Mouse (Mus musculus): ENCODE measurements around the gene Ttc28.

Gene Ttc28

GRCm38 (mm10) chr5:110960067-110960466 is 80.5 kb downstream of the Ttc28 start:
- DNase-seq (ENCODE audit: low spot score), result no peak

GRCm38 (mm10) chr5:110960890-110961289 is 81.3 kb downstream of the Ttc28 start:
- DNase-seq (ENCODE audit: low spot score), result no peak

- no peak for DNase-seq (ENCODE audit: low spot score)
Observed at GRCm38 (mm10) chr5:110967483-110968055, 88.0 kb downstream of the Ttc28 start.

GRCm38 (mm10) chr5:110968566-110968965 is 89.0 kb downstream of the Ttc28 start:
- DNase-seq (ENCODE audit: low spot score), result no peak

GRCm38 (mm10) chr5:110970162-110970780 is 90.7 kb downstream of the Ttc28 start:
- no peak for DNase-seq (ENCODE audit: low spot score)

- DNase-seq (ENCODE audit: low spot score), result no peak
Observed at GRCm38 (mm10) chr5:110976721-110977120, 97.1 kb downstream of the Ttc28 start.

GRCm38 (mm10) chr5:110977796-110978195 is 98.2 kb downstream of the Ttc28 start:
- DNase-seq (ENCODE audit: low spot score), result no peak

- peak; percentile 88 for DNase-seq (ENCODE audit: low spot score)
Observed at GRCm38 (mm10) chr5:110978461-110978860, 98.9 kb downstream of the Ttc28 start.

GRCm38 (mm10) chr5:110979011-110979860 is 99.6 kb downstream of the Ttc28 start:
- peak; percentile 56 for DNase-seq (ENCODE audit: low spot score)

GRCm38 (mm10) chr5:110979861-110980346 is 100.3 kb downstream of the Ttc28 start:
- peak; percentile 76 for DNase-seq (ENCODE audit: low spot score)

GRCm38 (mm10) chr5:110980576-110980975 is 101.0 kb downstream of the Ttc28 start:
- peak; percentile 13 for DNase-seq (ENCODE audit: low spot score)

- peak; percentile 23 for DNase-seq (ENCODE audit: low spot score)
Observed at GRCm38 (mm10) chr5:110982436-110982835, 102.8 kb downstream of the Ttc28 start.

- DNase-seq (ENCODE audit: low spot score), result no peak
Observed at GRCm38 (mm10) chr5:110984136-110984681, 104.6 kb downstream of the Ttc28 start.

GRCm38 (mm10) chr5:110996835-110997539 is 117.4 kb downstream of the Ttc28 start:
- DNase-seq (ENCODE audit: low spot score), result no peak

GRCm38 (mm10) chr5:110997692-110998091 is 118.1 kb downstream of the Ttc28 start:
- DNase-seq (ENCODE audit: low spot score), result no peak

GRCm38 (mm10) chr5:110998298-110998697 is 118.7 kb downstream of the Ttc28 start:
- DNase-seq (ENCODE audit: low spot score), result no peak

GRCm38 (mm10) chr5:111000953-111001352 is 121.3 kb downstream of the Ttc28 start:
- DNase-seq (ENCODE audit: low spot score), result peak; percentile 21

- DNase-seq (ENCODE audit: low spot score), result no peak
Observed at GRCm38 (mm10) chr5:111003220-111003619, 123.6 kb downstream of the Ttc28 start.

- no peak for DNase-seq (ENCODE audit: low spot score)
Observed at GRCm38 (mm10) chr5:111003750-111004149, 124.1 kb downstream of the Ttc28 start.

GRCm38 (mm10) chr5:111006272-111007135 is 126.9 kb downstream of the Ttc28 start:
- DNase-seq (ENCODE audit: low spot score), result peak; percentile 13

GRCm38 (mm10) chr5:111007136-111007500 is 127.5 kb downstream of the Ttc28 start:
- DNase-seq (ENCODE audit: low spot score), result no peak
